Mouse (Mus musculus): Measurements from ENCODE around the gene Kl. TPM values are rescaled to one million over a fixed set of nuclear protein-coding genes. Genes with fewer than 3 reads are reported as not detected.

Gene Kl
- polyA plus RNA-seq, 1 experiment = not detected

DNA sequence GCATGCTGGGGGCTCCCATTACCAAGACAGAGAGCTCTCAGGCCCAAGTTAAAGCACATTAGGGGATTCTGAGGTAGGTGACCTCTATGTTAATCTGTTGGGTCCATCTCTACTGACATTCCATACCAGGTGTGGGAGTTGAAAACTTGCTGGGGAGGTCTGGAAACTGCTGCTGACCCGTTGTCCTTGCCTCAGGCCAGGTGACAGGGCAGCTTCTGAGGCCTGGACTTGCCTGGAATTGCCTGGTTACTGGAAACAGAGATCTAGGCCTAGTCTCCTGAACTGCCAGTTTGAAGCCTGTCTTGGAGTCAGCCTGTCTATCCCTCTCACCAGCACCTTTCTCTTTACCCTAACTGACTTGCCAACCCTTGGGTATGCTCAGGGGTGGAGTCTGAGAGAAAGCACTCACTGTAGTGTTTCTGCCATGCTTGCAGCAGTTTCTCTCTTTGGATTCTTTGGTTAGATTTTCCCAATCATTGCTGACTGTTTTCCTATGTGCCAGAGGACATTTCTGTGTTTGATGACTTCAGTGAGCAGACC is 51.9 kb downstream of the Kl start:
- H3K4me3 ChIP-seq = no peak overlapping the region
- TF ChIP-seq USF1 (IDR thresholded peaks at IDR 0.05; ENCODE audit: low read depth) = no peak
- no peak for TF ChIP-seq CEBPB (IDR thresholded peaks at IDR 0.05; ENCODE audit: insufficient read depth, poor library complexity, severe bottlenecking)
- no peak for TF ChIP-seq MYOD1 (IDR thresholded peaks at IDR 0.05; ENCODE audit: control insufficient read depth in 1 of 3, insufficient read length in 2 of 3, low read depth in 2 of 3)
- no peak for TF ChIP-seq E2F4 (IDR thresholded peaks at IDR 0.05; ENCODE audit: insufficient read depth)
- TF ChIP-seq TCF3 (IDR thresholded peaks at IDR 0.05; ENCODE audit: insufficient read length, low read depth) = no peak
- no peak for TF ChIP-seq REST (IDR thresholded peaks at IDR 0.05; ENCODE audit: insufficient read depth, insufficient read length)
- TF ChIP-seq MYOG (IDR thresholded peaks at IDR 0.05; ENCODE audit: control insufficient read depth in 1 of 3, insufficient read depth in 1 of 3, insufficient read length in 2 of 3, low read depth in 2 of 3) = no peak
- no peak for TF ChIP-seq TCF12 (IDR thresholded peaks at IDR 0.05; ENCODE audit: insufficient read depth, poor library complexity, severe bottlenecking)
- TF ChIP-seq POLR2AphosphoS2 (IDR thresholded peaks at IDR 0.05; ENCODE audit: insufficient read length, low read depth) = no peak
- TF ChIP-seq POLR2A (IDR thresholded peaks at IDR 0.05; ENCODE audit: insufficient read length, low read depth) = no peak
- TF ChIP-seq SRF (IDR thresholded peaks at IDR 0.05; ENCODE audit: control insufficient read depth, insufficient read length, low read depth) = no peak
- no peak for TF ChIP-seq MAX (IDR thresholded peaks at IDR 0.05; ENCODE audit: low read depth)
- H3K79me2 ChIP-seq (ENCODE audit: control insufficient read depth, insufficient read depth) = no peaks in the 10 kb centered on the region
- no peaks in the 10 kb centered on the region for H3K36me3 ChIP-seq (ENCODE audit: control insufficient read depth, insufficient read depth)
- no peaks in the 10 kb centered on the region for H3K27me3 ChIP-seq (ENCODE audit: control insufficient read depth, insufficient read depth, insufficient read length)
- H3K4me2 ChIP-seq (ENCODE audit: low read depth) = no peak overlapping the region
- no peak overlapping the region for H3ac ChIP-seq (ENCODE audit: control insufficient read depth, insufficient read length)

DNA sequence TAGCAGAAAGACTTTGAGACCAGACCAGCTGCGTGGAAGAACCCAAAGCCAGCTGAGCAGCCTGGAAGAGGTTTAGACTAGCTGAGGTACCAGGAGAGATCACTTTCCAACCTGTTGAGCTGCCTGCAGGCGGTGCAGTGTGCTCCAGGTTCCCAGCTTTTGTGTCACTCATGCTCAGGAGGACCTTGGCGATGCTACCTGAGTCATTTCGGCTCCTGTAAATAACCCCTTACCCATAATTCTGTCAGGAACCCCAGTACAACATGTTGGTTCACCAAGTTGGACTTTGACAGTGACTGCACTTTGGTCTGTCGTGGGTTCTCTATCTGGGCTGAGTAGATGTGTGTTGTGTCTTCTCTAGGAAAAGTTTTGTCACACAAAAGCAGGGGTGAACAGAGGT is 66.0 kb downstream of the Kl start:
- no peaks in the 10 kb centered on the region for H3K79me2 ChIP-seq (ENCODE audit: control insufficient read depth, insufficient read depth)
- H3K36me3 ChIP-seq (ENCODE audit: control insufficient read depth, insufficient read depth) = no peaks in the 10 kb centered on the region
- no peak overlapping the region for H3K4me3 ChIP-seq
- TF ChIP-seq SRF (IDR thresholded peaks at IDR 0.05; ENCODE audit: control insufficient read depth, insufficient read length, low read depth) = no peak
- no peak for TF ChIP-seq TCF12 (IDR thresholded peaks at IDR 0.05; ENCODE audit: insufficient read depth, poor library complexity, severe bottlenecking)
- TF ChIP-seq USF1 (IDR thresholded peaks at IDR 0.05; ENCODE audit: low read depth) = no peak
- no peak for TF ChIP-seq TCF3 (IDR thresholded peaks at IDR 0.05; ENCODE audit: insufficient read length, low read depth)
- no peak for TF ChIP-seq MAX (IDR thresholded peaks at IDR 0.05; ENCODE audit: low read depth)
- TF ChIP-seq MYOD1 (IDR thresholded peaks at IDR 0.05; ENCODE audit: control insufficient read depth in 1 of 3, insufficient read length in 2 of 3, low read depth in 2 of 3) = no peak
- no peak for TF ChIP-seq E2F4 (IDR thresholded peaks at IDR 0.05; ENCODE audit: insufficient read depth)
- no peak for TF ChIP-seq POLR2AphosphoS2 (IDR thresholded peaks at IDR 0.05; ENCODE audit: insufficient read length, low read depth)
- no peak for TF ChIP-seq POLR2A (IDR thresholded peaks at IDR 0.05; ENCODE audit: insufficient read length, low read depth)
- no peak for TF ChIP-seq REST (IDR thresholded peaks at IDR 0.05; ENCODE audit: insufficient read depth, insufficient read length)
- TF ChIP-seq MYOG (IDR thresholded peaks at IDR 0.05; ENCODE audit: control insufficient read depth in 1 of 3, insufficient read depth in 1 of 3, insufficient read length in 2 of 3, low read depth in 2 of 3) = no peak
- no peak for TF ChIP-seq CEBPB (IDR thresholded peaks at IDR 0.05; ENCODE audit: insufficient read depth, poor library complexity, severe bottlenecking)
- H3K27me3 ChIP-seq (ENCODE audit: control insufficient read depth, insufficient read depth, insufficient read length) = no peaks in the 10 kb centered on the region
- H3ac ChIP-seq (ENCODE audit: control insufficient read depth, insufficient read length) = no peak overlapping the region
- no peak overlapping the region for H3K4me2 ChIP-seq (ENCODE audit: low read depth)

DNA sequence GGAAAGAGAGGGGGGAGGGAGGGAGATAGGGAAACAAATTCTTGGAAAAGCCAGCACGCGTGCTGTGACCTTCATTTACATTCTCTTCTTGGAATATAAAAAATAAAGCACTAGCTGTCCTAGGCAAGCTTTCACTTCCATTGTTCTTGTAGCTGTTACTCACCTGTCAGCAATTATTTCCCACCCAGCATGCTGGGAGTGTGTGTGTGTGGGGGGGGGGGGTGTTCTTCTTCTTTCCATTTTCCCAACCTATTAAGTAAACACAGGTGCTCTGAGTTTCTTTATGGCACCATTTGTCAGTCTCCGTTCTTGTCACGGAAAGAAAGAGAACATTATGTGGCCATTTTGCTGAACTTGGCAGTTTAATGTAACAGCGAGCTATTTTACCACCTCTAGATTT is 66.6 kb downstream of the Kl start:
- Histone ChIP-seq H3K36me3 (ENCODE audit: control insufficient read depth, insufficient read depth) (no peaks in the 10 kb centered on the region), H3K4me2 (ENCODE audit: low read depth) (no peak overlapping the region), H3K4me3 (no peak overlapping the region), H3K79me2 (ENCODE audit: control insufficient read depth, insufficient read depth) (no peaks in the 10 kb centered on the region), H3K27me3 (ENCODE audit: control insufficient read depth, insufficient read depth, insufficient read length) (no peaks in the 10 kb centered on the region), H3ac (ENCODE audit: control insufficient read depth, insufficient read length) (no peak overlapping the region)
- TF ChIP-seq POLR2AphosphoS2 (IDR thresholded peaks at IDR 0.05; ENCODE audit: insufficient read length, low read depth) (no peak), MYOG (IDR thresholded peaks at IDR 0.05; ENCODE audit: control insufficient read depth in 1 of 3, insufficient read depth in 1 of 3, insufficient read length in 2 of 3, low read depth in 2 of 3) (no peak), REST (IDR thresholded peaks at IDR 0.05; ENCODE audit: insufficient read depth, insufficient read length) (no peak), CEBPB (IDR thresholded peaks at IDR 0.05; ENCODE audit: insufficient read depth, poor library complexity, severe bottlenecking) (no peak), TCF3 (IDR thresholded peaks at IDR 0.05; ENCODE audit: insufficient read length, low read depth) (no peak), MYOD1 (IDR thresholded peaks at IDR 0.05; ENCODE audit: control insufficient read depth in 1 of 3, insufficient read length in 2 of 3, low read depth in 2 of 3) (no peak), E2F4 (IDR thresholded peaks at IDR 0.05; ENCODE audit: insufficient read depth) (no peak), MAX (IDR thresholded peaks at IDR 0.05; ENCODE audit: low read depth) (no peak), POLR2A (IDR thresholded peaks at IDR 0.05; ENCODE audit: insufficient read length, low read depth) (no peak), TCF12 (IDR thresholded peaks at IDR 0.05; ENCODE audit: insufficient read depth, poor library complexity, severe bottlenecking) (no peak), USF1 (IDR thresholded peaks at IDR 0.05; ENCODE audit: low read depth) (no peak), SRF (IDR thresholded peaks at IDR 0.05; ENCODE audit: control insufficient read depth, insufficient read length, low read depth) (no peak)

DNA sequence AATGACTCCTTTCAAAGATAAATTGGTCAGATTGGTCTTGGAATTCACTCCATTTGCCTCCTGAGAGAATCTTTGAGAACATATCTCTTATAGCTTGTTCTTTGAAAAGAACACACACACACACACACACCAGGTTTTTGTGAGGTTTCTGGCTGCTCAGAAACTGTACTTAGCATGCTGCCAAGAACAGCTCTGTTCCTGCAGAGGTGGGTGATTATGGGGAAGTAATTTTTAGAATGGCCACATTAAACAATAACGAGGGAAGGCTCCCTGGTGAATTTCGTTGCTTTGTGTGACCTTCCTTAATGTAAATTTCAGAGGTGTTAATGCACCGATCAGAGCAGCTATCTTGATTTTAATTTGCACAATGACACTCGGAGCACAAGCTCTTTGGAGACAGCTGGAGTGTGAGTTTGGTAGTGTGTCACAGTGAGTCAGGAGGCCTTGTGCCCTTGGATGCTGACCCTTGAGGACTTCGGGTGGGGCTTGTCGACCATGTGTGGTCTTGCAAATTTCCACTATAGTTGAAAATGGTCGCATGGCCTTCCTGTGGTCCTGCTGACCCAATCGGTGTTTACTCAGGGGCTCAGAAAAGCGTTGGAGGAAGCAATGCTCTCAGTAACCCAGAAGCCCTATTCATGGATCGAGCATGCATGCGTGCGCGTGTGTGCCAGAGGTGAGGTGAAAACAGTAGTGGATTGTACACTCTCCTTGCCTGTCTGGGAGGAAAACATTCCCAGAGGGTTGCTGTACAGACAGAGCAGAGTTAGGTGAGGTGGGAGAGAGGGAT is 67.8 kb downstream of the Kl start:
- Histone ChIP-seq H3K36me3 (ENCODE audit: control insufficient read depth, insufficient read depth) (no peaks in the 10 kb centered on the region), H3ac (ENCODE audit: control insufficient read depth, insufficient read length) (no peak overlapping the region), H3K4me3 (no peak overlapping the region), H3K27me3 (ENCODE audit: control insufficient read depth, insufficient read depth, insufficient read length) (no peaks in the 10 kb centered on the region), H3K4me2 (ENCODE audit: low read depth) (no peak overlapping the region), H3K79me2 (ENCODE audit: control insufficient read depth, insufficient read depth) (no peaks in the 10 kb centered on the region)
- TF ChIP-seq MYOG (IDR thresholded peaks at IDR 0.05; ENCODE audit: control insufficient read depth in 1 of 3, insufficient read depth in 1 of 3, insufficient read length in 2 of 3, low read depth in 2 of 3) = no peak
- TF ChIP-seq SRF (IDR thresholded peaks at IDR 0.05; ENCODE audit: control insufficient read depth, insufficient read length, low read depth) = no peak
- TF ChIP-seq MYOD1 (IDR thresholded peaks at IDR 0.05; ENCODE audit: control insufficient read depth in 1 of 3, insufficient read length in 2 of 3, low read depth in 2 of 3) = no peak
- TF ChIP-seq E2F4 (IDR thresholded peaks at IDR 0.05; ENCODE audit: insufficient read depth) = no peak
